Mouse (Mus musculus) fibroblast of lung, adult 2 months (primary cell): Measurements from ENCODE around the gene Plekha6.

Experiments
- DNase-seq: peaks from one replicate; pipeline ENCODE4 v3.0.0-alpha.2; 2011; ENCODE audit warnings: low read depth

Gene Plekha6

GRCm38 (mm10) chr1:133182706-133183095 is 18.7 kb downstream of the Plekha6 start:
- DNase-seq: no peak

GRCm38 (mm10) chr1:133183141-133183925 is 19.3 kb downstream of the Plekha6 start:
- DNase-seq: no peak

GRCm38 (mm10) chr1:133187948-133188680 is 24.1 kb downstream of the Plekha6 start:
- DNase-seq: no peak

- DNase-seq: peak; percentile 49
Observed at GRCm38 (mm10) chr1:133188719-133189118, 24.7 kb downstream of the Plekha6 start.

- DNase-seq: no peak
Observed at GRCm38 (mm10) chr1:133189471-133189870, 25.5 kb downstream of the Plekha6 start.

- no peak for DNase-seq
Observed at GRCm38 (mm10) chr1:133190550-133190949, 26.5 kb downstream of the Plekha6 start.

GRCm38 (mm10) chr1:133196181-133196580 is 32.2 kb downstream of the Plekha6 start:
- no peak for DNase-seq

GRCm38 (mm10) chr1:133197266-133197665 is 33.3 kb downstream of the Plekha6 start:
- DNase-seq: no peak

DNA sequence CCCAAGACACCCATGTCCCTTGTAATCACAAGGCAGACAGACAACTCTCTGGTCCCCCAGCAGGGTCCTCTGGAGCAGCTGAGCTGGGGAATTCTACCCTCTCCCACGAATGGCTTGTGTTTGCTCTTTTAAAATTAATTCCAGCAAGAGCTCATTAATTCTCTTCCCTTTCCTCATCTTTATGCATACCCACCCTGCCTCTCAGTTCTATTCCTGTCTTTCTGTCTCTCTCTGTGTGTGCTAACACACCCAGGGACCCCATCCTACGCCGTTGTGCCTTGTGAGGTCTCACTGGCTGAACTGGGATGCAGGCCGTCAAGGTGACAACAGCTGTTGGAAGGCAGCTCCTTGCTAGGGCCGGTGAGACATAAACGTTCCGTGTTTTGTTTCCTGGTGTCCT is 35.7 kb downstream of the Plekha6 start:
- no peak for DNase-seq

DNA sequence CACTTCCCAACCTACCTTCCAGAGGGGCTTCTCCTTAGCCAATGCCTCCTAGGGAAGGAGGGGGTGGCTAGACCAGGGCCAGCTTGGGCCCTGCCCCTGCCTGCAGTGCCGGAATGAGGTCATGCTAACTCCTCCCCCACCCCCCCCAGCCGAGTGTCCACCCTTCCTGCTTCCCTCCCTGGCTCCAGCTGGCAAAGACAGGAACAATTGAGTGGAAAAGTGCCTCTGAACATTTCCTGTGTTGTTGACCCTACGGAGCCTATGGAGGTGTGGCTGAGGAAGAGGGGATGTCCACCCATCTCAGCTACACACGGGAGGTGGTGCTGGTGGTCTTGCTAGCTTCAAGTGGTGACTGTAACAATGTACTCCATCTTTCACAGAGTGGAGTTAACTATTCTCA is 37.5 kb downstream of the Plekha6 start:
- DNase-seq: no peak

DNA sequence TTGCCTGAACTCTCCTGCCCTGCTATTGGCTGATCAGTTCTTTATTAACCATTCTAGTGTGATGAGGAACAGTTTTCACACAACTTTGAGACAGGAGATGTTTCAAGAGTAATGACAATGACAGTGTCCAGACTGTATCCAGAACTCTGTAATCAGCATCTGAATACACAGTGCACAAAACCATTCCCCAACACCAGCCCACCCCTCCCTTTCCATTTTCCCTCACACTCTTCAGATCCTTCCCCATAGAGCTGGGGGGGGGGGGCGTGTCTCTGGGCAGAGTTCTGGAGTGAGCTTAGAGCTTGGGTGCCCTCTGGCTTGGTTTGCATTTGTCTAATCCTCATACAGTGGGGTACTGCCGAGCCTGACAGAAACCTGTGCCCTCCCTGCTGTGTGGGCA is 39.7 kb downstream of the Plekha6 start:
- DNase-seq: no peak

DNA sequence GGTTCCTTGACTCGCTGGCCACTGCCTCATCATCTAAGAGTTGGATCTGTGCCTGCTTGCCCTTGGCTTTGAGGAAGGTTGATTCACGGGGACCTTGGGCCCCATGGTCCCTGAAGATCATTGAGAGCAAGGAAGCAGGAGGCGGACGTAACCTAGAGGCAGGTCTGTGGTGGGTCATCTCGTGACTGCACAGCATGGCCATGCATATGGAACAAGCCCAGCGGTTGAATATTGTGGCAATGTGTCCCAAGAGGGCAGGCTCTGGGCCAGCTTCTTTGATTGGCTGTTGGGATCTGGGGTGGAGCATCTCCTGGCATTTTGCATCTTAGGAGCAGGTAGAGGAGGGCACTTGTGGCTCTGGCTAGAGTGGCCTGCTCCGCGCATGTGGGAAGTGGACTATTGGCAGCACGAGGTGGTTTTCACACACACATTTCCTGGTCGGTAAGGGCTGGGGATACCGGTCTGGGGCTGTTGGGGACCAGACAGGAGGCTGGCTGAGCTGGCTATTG is 40.4 kb downstream of the Plekha6 start:
- DNase-seq: no peak

DNA sequence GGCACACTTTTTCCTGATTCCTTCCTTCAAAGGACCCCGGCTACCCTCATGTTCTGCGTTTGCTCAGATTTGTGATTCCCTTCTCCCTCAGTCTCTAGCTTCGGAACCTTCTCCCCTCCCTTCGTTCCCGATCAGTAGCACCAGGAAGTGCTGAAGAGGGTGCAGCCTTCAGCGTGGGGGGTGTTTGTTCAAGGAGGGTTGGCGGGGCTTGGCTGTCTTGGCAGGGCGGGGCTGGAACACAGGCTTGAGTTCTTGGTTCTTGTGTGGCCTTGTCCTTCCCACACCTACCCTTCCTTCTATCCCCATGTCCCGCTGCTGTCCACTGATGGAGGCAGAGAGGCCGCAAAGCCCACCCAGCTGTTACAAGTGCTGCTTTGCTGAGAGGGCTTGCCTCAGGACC is 41.0 kb downstream of the Plekha6 start:
- no peak for DNase-seq

DNA sequence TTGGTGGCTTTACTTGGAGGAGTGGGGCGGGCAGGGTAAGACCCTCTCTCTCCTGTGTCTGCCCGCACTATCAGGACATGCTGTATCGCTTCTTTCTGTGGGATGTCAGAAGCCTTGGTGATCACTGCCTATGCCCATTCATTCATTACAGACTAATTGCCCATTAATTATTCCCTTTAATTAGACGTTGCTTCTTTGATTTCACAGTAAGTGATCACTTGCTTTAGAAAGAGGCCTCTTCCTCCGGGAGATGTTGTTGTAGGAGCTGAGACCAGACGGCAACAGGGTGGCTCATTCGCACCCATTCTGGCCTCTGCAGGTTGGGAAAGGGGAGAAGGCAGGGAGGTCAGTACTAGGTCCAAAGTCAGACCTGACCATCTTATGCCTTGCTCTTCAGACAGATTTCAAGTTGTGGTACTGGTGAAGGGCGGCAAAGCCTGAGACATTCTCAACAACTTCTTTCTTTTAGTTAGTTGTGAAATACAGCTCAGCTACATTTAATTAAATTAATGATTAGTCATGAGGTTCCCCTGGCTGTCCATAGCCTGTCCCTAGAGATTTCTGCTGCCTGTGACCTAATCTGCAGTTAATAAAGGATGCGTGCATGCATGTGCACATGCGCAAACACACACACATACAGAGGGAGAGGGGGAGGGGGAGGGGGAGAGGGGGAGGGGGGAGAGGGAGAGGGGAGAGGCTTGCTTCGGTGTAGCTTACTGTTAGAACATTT is 44.2 kb downstream of the Plekha6 start:
- no peak for DNase-seq

GRCm38 (mm10) chr1:133209036-133209435 is 45.0 kb downstream of the Plekha6 start:
- DNase-seq: no peak

GRCm38 (mm10) chr1:133209482-133209881 is 45.5 kb downstream of the Plekha6 start:
- no peak for DNase-seq

GRCm38 (mm10) chr1:133209901-133210516 is 46.0 kb downstream of the Plekha6 start:
- DNase-seq: no peak

DNA sequence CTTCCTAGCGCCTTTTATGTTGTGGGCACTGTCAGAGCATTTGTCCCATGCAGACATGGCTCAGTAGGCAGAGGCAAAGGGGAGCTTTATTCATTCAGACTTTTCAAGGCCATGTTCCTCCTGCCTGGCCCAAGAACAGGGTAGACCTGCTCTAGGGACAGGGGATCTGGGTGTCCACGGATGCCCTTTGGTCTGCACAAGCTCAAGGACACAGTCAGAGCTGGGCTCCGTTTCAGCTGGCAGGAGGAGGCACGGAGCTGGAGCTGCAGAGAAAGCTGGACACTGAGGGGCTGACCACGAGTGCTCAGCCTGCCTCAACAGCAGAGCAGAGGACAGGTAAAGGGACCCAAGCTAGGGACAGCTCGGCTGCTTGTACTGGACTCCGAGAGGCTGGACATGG is 46.8 kb downstream of the Plekha6 start:
- no peak for DNase-seq

DNA sequence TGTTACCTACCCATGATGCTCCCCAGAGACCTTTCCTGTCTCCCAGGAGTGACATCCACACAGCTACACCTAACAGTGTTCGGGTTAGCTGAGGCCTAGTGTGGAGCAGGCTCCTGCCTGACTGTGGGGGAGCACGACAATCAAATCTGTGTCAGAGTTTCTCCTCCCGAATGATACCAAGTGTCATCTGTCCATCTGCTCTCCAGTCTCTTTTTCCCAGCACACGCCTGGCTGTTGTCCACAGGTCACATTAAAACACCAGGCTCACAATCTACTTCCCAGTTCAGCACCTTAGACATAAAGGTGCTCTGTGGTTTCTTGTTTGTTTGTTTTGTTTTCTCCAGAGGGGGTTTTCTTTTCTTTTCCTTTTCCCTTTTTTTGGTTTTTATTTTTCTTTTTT is 48.3 kb downstream of the Plekha6 start:
- no peak for DNase-seq

- DNase-seq: no peak
Observed at GRCm38 (mm10) chr1:133213098-133213497, 49.1 kb downstream of the Plekha6 start.

GRCm38 (mm10) chr1:133213901-133214300 is 49.9 kb downstream of the Plekha6 start:
- no peak for DNase-seq

DNA sequence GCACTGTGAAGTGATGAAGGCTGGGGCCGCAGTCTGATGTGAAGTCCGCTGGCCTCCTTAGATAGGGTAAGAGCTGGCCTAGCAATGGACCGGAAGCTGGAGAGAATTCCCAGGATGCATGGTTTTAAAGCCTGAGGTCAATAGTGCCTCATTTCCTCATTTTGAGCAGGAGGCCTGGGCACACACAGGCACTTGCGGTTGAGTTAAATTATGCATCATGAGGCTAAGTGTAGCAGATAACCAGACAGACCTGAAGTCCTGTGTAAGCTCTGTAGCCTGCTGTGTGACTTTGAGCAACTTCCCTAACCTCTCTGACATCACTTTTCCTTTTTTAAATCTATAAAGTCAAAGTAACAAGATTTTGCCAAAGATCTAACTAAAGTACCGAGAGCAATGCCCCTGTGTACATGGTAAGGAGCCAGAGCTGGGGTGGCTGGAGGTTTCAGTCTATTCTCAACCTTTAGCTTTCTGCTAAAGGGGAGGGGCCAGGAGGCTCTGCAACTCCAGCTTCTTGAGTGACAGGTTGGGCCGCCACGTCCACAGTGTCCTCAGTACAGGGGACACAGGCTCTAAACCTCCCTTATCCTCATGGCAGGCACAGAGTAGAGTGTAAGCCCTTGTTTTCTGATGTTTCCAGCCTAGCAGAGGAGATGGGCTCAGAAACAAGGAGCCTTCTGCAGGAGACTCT is 50.8 kb downstream of the Plekha6 start:
- no peak for DNase-seq
